Mouse (Mus musculus): Measurements from ENCODE around the gene Rftn1.

GRCm38 (mm10) chr17:50106811-50107210, 83.7 kb downstream of the Rftn1 start:
- TF ChIP-seq CTCF (IDR thresholded peaks at IDR 0.05; ENCODE audit: low read depth, low read length): no peak
- TF ChIP-seq POLR2A (IDR thresholded peaks at IDR 0.05; ENCODE audit: extremely low read depth, insufficient read depth, low read length): no peak
